Mouse (Mus musculus): ENCODE data around the gene Qrich2. TPM values are rescaled to one million over a fixed set of nuclear protein-coding genes. Genes with fewer than 3 reads are reported as not detected.

Gene Qrich2
- polyA plus RNA-seq, 1 experiment from 2014 or later: not detected

GRCm38 (mm10) chr11:116423214-116423613 lies 42.8 kb downstream of the Qrich2 start:
- no peak overlapping the region for H3K27ac ChIP-seq (ENCODE audit: low read depth, low read length)
- no peak overlapping the region for H3K4me3 ChIP-seq (ENCODE audit: low read depth, low read length)
- H3K9ac ChIP-seq (replicated peaks; ENCODE audit: low read depth, low read length): no peak overlapping the region
- no peaks in the 10 kb centered on the region for H3K36me3 ChIP-seq (ENCODE audit: control insufficient read depth, insufficient read depth, low read length)
- WGBS: 82% methylated on average over 6 of the region's 6 CpGs
- no peaks in the 10 kb centered on the region for H3K9me3 ChIP-seq (ENCODE audit: control insufficient read depth, low read length)
- no peak overlapping the region for H3K4me2 ChIP-seq (ENCODE audit: low read depth, low read length)
- no peaks in the 10 kb centered on the region for H3K27me3 ChIP-seq (ENCODE audit: control insufficient read depth, insufficient read depth, low read length)
- H3K4me1 ChIP-seq (ENCODE audit: control insufficient read depth, insufficient read depth, low read length): no peaks in the 10 kb centered on the region
- no peak for ATAC-seq (ENCODE audit: low read depth)

- Histone ChIP-seq H3K9ac (replicated peaks; ENCODE audit: low read depth, low read length) (no peak overlapping the region), H3K4me1 (ENCODE audit: control insufficient read depth, insufficient read depth, low read length) (no peaks in the 10 kb centered on the region), H3K27ac (ENCODE audit: low read depth, low read length) (no peak overlapping the region), H3K4me3 (ENCODE audit: low read depth, low read length) (no peak overlapping the region), H3K27me3 (ENCODE audit: control insufficient read depth, insufficient read depth, low read length) (no peaks in the 10 kb centered on the region), H3K4me2 (ENCODE audit: low read depth, low read length) (no peak overlapping the region), H3K36me3 (ENCODE audit: control insufficient read depth, insufficient read depth, low read length) (no peaks in the 10 kb centered on the region), H3K9me3 (ENCODE audit: control insufficient read depth, low read length) (no peaks in the 10 kb centered on the region)
- 96% methylated on average over 2 of the region's 2 CpGs for WGBS
- no peak for ATAC-seq (ENCODE audit: low read depth)
Measured at GRCm38 (mm10) chr11:116422562-116422961, 43.5 kb downstream of the Qrich2 start.

GRCm38 (mm10) chr11:116421102-116421501 lies 44.9 kb downstream of the Qrich2 start:
- H3K36me3 ChIP-seq (ENCODE audit: control insufficient read depth, insufficient read depth, low read length): no peaks in the 10 kb centered on the region
- no peaks in the 10 kb centered on the region for H3K27me3 ChIP-seq (ENCODE audit: control insufficient read depth, insufficient read depth, low read length)
- H3K27ac ChIP-seq (ENCODE audit: low read depth, low read length): no peak overlapping the region
- H3K9me3 ChIP-seq (ENCODE audit: control insufficient read depth, low read length): no peaks in the 10 kb centered on the region
- WGBS: 77% methylated on average over 6 of the region's 6 CpGs
- no peak overlapping the region for H3K4me2 ChIP-seq (ENCODE audit: low read depth, low read length)
- H3K4me3 ChIP-seq (ENCODE audit: low read depth, low read length): no peak overlapping the region
- ATAC-seq (ENCODE audit: low read depth): no peak
- no peak overlapping the region for H3K9ac ChIP-seq (replicated peaks; ENCODE audit: low read depth, low read length)
- no peaks in the 10 kb centered on the region for H3K4me1 ChIP-seq (ENCODE audit: control insufficient read depth, insufficient read depth, low read length)

GRCm38 (mm10) chr11:116418841-116419462 lies 47.1 kb downstream of the Qrich2 start:
- Histone ChIP-seq H3K27me3 (ENCODE audit: control insufficient read depth, insufficient read depth, low read length) (no peaks in the 10 kb centered on the region), H3K27ac (ENCODE audit: low read depth, low read length) (no peak overlapping the region), H3K9me3 (ENCODE audit: control insufficient read depth, low read length) (no peaks in the 10 kb centered on the region), H3K4me3 (ENCODE audit: low read depth, low read length) (no peak overlapping the region), H3K36me3 (ENCODE audit: control insufficient read depth, insufficient read depth, low read length) (no peaks in the 10 kb centered on the region), H3K4me1 (ENCODE audit: control insufficient read depth, insufficient read depth, low read length) (no peaks in the 10 kb centered on the region), H3K9ac (replicated peaks; ENCODE audit: low read depth, low read length) (no peak overlapping the region), H3K4me2 (ENCODE audit: low read depth, low read length) (no peak overlapping the region)
- 80% methylated on average over 6 of the region's 6 CpGs for WGBS
- no peak for ATAC-seq (ENCODE audit: low read depth)

GRCm38 (mm10) chr11:116418194-116418840 lies 47.7 kb downstream of the Qrich2 start:
- H3K36me3 ChIP-seq (ENCODE audit: control insufficient read depth, insufficient read depth, low read length): no peaks in the 10 kb centered on the region
- ATAC-seq (ENCODE audit: low read depth): no peak
- H3K4me2 ChIP-seq (ENCODE audit: low read depth, low read length): no peak overlapping the region
- WGBS: 28% methylated on average over 2 of the region's 2 CpGs
- no peak overlapping the region for H3K27ac ChIP-seq (ENCODE audit: low read depth, low read length)
- no peaks in the 10 kb centered on the region for H3K27me3 ChIP-seq (ENCODE audit: control insufficient read depth, insufficient read depth, low read length)
- H3K4me1 ChIP-seq (ENCODE audit: control insufficient read depth, insufficient read depth, low read length): no peaks in the 10 kb centered on the region
- H3K9me3 ChIP-seq (ENCODE audit: control insufficient read depth, low read length): no peaks in the 10 kb centered on the region
- no peak overlapping the region for H3K9ac ChIP-seq (replicated peaks; ENCODE audit: low read depth, low read length)
- no peak overlapping the region for H3K4me3 ChIP-seq (ENCODE audit: low read depth, low read length)

- ATAC-seq (ENCODE audit: low read depth): no peak
- no peaks in the 10 kb centered on the region for H3K9me3 ChIP-seq (ENCODE audit: control insufficient read depth, low read length)
- 0 out of 2 replicates have a peak, but pooled peaks cover 2% of the 10 kb centered on the region for H3K4me1 ChIP-seq (ENCODE audit: control insufficient read depth, insufficient read depth, low read length)
- H3K27me3 ChIP-seq (ENCODE audit: control insufficient read depth, insufficient read depth, low read length): no peaks in the 10 kb centered on the region
- no peak overlapping the region for H3K9ac ChIP-seq (replicated peaks; ENCODE audit: low read depth, low read length)
- no peak overlapping the region for H3K4me2 ChIP-seq (ENCODE audit: low read depth, low read length)
- no peak overlapping the region for H3K27ac ChIP-seq (ENCODE audit: low read depth, low read length)
- no peak overlapping the region for H3K4me3 ChIP-seq (ENCODE audit: low read depth, low read length)
- WGBS: 85% methylated on average over 5 of the region's 5 CpGs
- H3K36me3 ChIP-seq (ENCODE audit: control insufficient read depth, insufficient read depth, low read length): no peaks in the 10 kb centered on the region
Measured at GRCm38 (mm10) chr11:116417054-116417453, 49.0 kb downstream of the Qrich2 start.

GRCm38 (mm10) chr11:116416196-116416943 lies 49.7 kb downstream of the Qrich2 start:
- peaks cover 8% of the 10 kb centered on the region; the same call in 1 of the 2 replicates for H3K4me1 ChIP-seq (ENCODE audit: control insufficient read depth, insufficient read depth, low read length)
- H3K36me3 ChIP-seq (ENCODE audit: control insufficient read depth, insufficient read depth, low read length): no peaks in the 10 kb centered on the region
- WGBS: 73% methylated on average over 6 of the region's 6 CpGs
- no peak for ATAC-seq (ENCODE audit: low read depth)
- H3K4me3 ChIP-seq (ENCODE audit: low read depth, low read length): no peak overlapping the region
- no peak overlapping the region for H3K9ac ChIP-seq (replicated peaks; ENCODE audit: low read depth, low read length)
- no peaks in the 10 kb centered on the region for H3K27me3 ChIP-seq (ENCODE audit: control insufficient read depth, insufficient read depth, low read length)
- H3K9me3 ChIP-seq (ENCODE audit: control insufficient read depth, low read length): no peaks in the 10 kb centered on the region
- no peak overlapping the region for H3K4me2 ChIP-seq (ENCODE audit: low read depth, low read length)
- H3K27ac ChIP-seq (ENCODE audit: low read depth, low read length): no peak overlapping the region

- no peak for ATAC-seq (ENCODE audit: low read depth)
- Histone ChIP-seq H3K9me3 (ENCODE audit: control insufficient read depth, low read length) (no peaks in the 10 kb centered on the region), H3K27ac (ENCODE audit: low read depth, low read length) (peak overlapping the region; percentile 94), H3K36me3 (ENCODE audit: control insufficient read depth, insufficient read depth, low read length) (no peaks in the 10 kb centered on the region), H3K4me3 (ENCODE audit: low read depth, low read length) (peak overlapping the region; percentile 89), H3K9ac (replicated peaks; ENCODE audit: low read depth, low read length) (peak overlapping the region; percentile 94), H3K4me1 (ENCODE audit: control insufficient read depth, insufficient read depth, low read length) (peaks cover 13% of the 10 kb centered on the region), H3K27me3 (ENCODE audit: control insufficient read depth, insufficient read depth, low read length) (no peaks in the 10 kb centered on the region), H3K4me2 (ENCODE audit: low read depth, low read length) (peak overlapping the region; percentile 92)
- 61% methylated on average over 4 of the region's 4 CpGs for WGBS
Measured at GRCm38 (mm10) chr11:116413631-116414022, 52.4 kb downstream of the Qrich2 start.

Measured in neural tube, embryonic 14.5 days (tissue).